Mouse (Mus musculus): Measurements from ENCODE around the gene L3mbtl1.

DNA sequence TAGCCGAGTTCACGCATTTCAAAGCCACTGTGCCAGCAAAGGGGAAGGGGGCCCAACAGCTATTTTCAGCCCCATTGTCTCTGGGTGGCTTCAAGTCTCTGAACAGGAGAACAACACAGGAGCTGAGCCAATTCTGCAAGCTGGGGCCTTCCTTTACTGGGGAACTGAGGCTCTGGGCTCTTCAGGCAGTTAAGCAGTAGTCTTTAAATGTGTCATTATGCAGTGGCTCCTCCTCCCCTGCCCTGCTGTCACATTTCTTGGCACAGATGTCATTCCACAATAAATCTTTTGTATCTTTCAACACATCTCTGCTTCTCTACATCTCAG, 42.7 kb upstream of the L3mbtl1 start:
- no peak for TF ChIP-seq CTCF (IDR thresholded peaks at IDR 0.05; ENCODE audit: borderline replicate concordance, insufficient read depth, low read length)
- no peak for TF ChIP-seq POLR2A (IDR thresholded peaks at IDR 0.05; ENCODE audit: low read depth, low read length)
